Mouse (Mus musculus) brain, embryonic 14.5 days (tissue): ENCODE results near the gene Arid5b.

Experiments used
- CTCF ChIP-seq: fragments of 200-500 bp; IDR thresholded peaks from 2 replicates; pipeline ENCODE4 v1.5.1; 2012; ENCODE audit warnings: inconsistent platforms, mild to moderate bottlenecking, moderate library complexity, borderline replicate concordance; ENCODE audit not compliant: insufficient read depth, insufficient read length; ENCODE audit errors: extremely low read depth
- POLR2A ChIP-seq: fragments of 200-500 bp; IDR thresholded peaks from 2 replicates; pipeline ENCODE4 v1.6.1; 2012; ENCODE audit warnings: mild to moderate bottlenecking, inconsistent platforms, borderline replicate concordance; ENCODE audit not compliant: poor library complexity, insufficient read depth, insufficient read length, severe bottlenecking; ENCODE audit errors: extremely low read depth

- TF ChIP-seq CTCF (no peak), POLR2A (no peak)
Measured at GRCm38 (mm10) chr10:68211514-68211913, 67.0 kb downstream of the Arid5b start.
